Mouse (Mus musculus): Measurements from ENCODE around the gene 0610009B22Rik.
A peak's percentile ranks its signal among the peaks of the same experiment; 100 is the strongest.

0610009B22Rik gene

GRCm38 (mm10) chr11:51661867-51662365, 26.8 kb downstream of the 0610009B22Rik start:
- no peak for DNase-seq (ENCODE audit: low spot score in 2 of 2)

GRCm38 (mm10) chr11:51658705-51659104, 30.0 kb downstream of the 0610009B22Rik start:
- peak in 1 of 2 experiments; percentile 55 for DNase-seq (ENCODE audit: low spot score in 2 of 2)

GRCm38 (mm10) chr11:51658291-51658690, 30.4 kb downstream of the 0610009B22Rik start:
- DNase-seq (ENCODE audit: low spot score in 2 of 2) = no peak

- DNase-seq (ENCODE audit: low spot score in 2 of 2) = no peak
These were observed 31.7 kb downstream of the 0610009B22Rik start for GRCm38 (mm10) chr11:51656798-51657521.

GRCm38 (mm10) chr11:51654891-51655290, 33.8 kb downstream of the 0610009B22Rik start:
- no peak for DNase-seq (ENCODE audit: low spot score in 2 of 2)

GRCm38 (mm10) chr11:51653736-51654135, 34.9 kb downstream of the 0610009B22Rik start:
- no peak for DNase-seq (ENCODE audit: low spot score in 2 of 2)

- no peak for DNase-seq (ENCODE audit: low spot score in 2 of 2)
These were observed 35.7 kb downstream of the 0610009B22Rik start for GRCm38 (mm10) chr11:51652889-51653418.

GRCm38 (mm10) chr11:51650691-51651515, 37.8 kb downstream of the 0610009B22Rik start, which contains the start of the genes N4bp3 and D930048N14Rik:
Gene N4bp3 (minus strand): TSS chr11:51650842.
Gene D930048N14Rik (plus strand): TSS chr11:51650954.
- peak; percentile 42 to 73 for DNase-seq (ENCODE audit: low spot score in 2 of 2)

- DNase-seq (ENCODE audit: low spot score in 2 of 2) = no peak
These were observed 38.4 kb downstream of the 0610009B22Rik start for GRCm38 (mm10) chr11:51650261-51650660.

- no peak for DNase-seq (ENCODE audit: low spot score in 2 of 2)
These were observed 38.8 kb downstream of the 0610009B22Rik start for GRCm38 (mm10) chr11:51649889-51650199.

GRCm38 (mm10) chr11:51649111-51649888, 39.4 kb downstream of the 0610009B22Rik start:
- DNase-seq (ENCODE audit: low spot score in 2 of 2) = no peak

GRCm38 (mm10) chr11:51648566-51648965, 40.1 kb downstream of the 0610009B22Rik start:
- DNase-seq (ENCODE audit: low spot score in 2 of 2) = no peak

- peak in 1 of 2 experiments; percentile 40 for DNase-seq (ENCODE audit: low spot score in 2 of 2)
These were observed 41.7 kb downstream of the 0610009B22Rik start for GRCm38 (mm10) chr11:51646751-51647667.

- DNase-seq (ENCODE audit: low spot score in 2 of 2) = no peak
These were observed 42.4 kb downstream of the 0610009B22Rik start for GRCm38 (mm10) chr11:51646245-51646644.

GRCm38 (mm10) chr11:51645293-51645692, 43.4 kb downstream of the 0610009B22Rik start:
- no peak for DNase-seq (ENCODE audit: low spot score in 2 of 2)

- peak in 1 of 2 experiments; percentile 76 for DNase-seq (ENCODE audit: low spot score in 2 of 2)
These were observed 44.5 kb downstream of the 0610009B22Rik start for GRCm38 (mm10) chr11:51644217-51644616.

- peak in 1 of 2 experiments; percentile 52 for DNase-seq (ENCODE audit: low spot score in 2 of 2)
These were observed 44.9 kb downstream of the 0610009B22Rik start for GRCm38 (mm10) chr11:51643761-51644160.

- no peak for DNase-seq (ENCODE audit: low spot score in 2 of 2)
These were observed 45.5 kb downstream of the 0610009B22Rik start for GRCm38 (mm10) chr11:51643202-51643601.

GRCm38 (mm10) chr11:51640748-51641147, 47.9 kb downstream of the 0610009B22Rik start:
- no peak for DNase-seq (ENCODE audit: low spot score in 2 of 2)

- DNase-seq (ENCODE audit: low spot score in 2 of 2) = no peak
These were observed 50.2 kb downstream of the 0610009B22Rik start for GRCm38 (mm10) chr11:51638497-51638896.

Measured in spleen, postnatal 10 days (tissue).